Mouse (Mus musculus) E14TG2a.4 (cell line): ENCODE data around the gene Abracl.

Source experiments
- H3K27me3 ChIP-seq: 2 replicates; pipeline ENCODE4 v1.6.1; 2014; ENCODE audit warnings: low read length, control low read depth; ENCODE audit not compliant: insufficient read depth
- H3K36me3 ChIP-seq: 2 replicates; pipeline ENCODE4 v1.6.1; 2014; ENCODE audit warnings: low read length, control low read depth; ENCODE audit not compliant: insufficient read depth
- H3K4me1 ChIP-seq: replicated peaks from 2 replicates; pipeline ENCODE4 v1.6.1; 2014; ENCODE audit warnings: low read depth, low read length, control low read depth
- H3K4me3 ChIP-seq: replicated peaks from 2 replicates; pipeline ENCODE4 v1.5.1; 2014; ENCODE audit warnings: mild to moderate bottlenecking, low read length
- H3K9me3 ChIP-seq: 2 replicates; pipeline ENCODE4 v1.6.1; 2014; ENCODE audit warnings: low read length, control low read depth
- CTCF ChIP-seq: conservative IDR thresholded peaks from 2 replicates; pipeline ENCODE4 v1.5.1; 2014; ENCODE audit warnings: low read length
- NANOG ChIP-seq: IDR thresholded peaks from 2 replicates; pipeline ENCODE4 v1.6.1; 2014; ENCODE audit warnings: borderline replicate concordance, low read length, mixed read lengths
- POU5F1 ChIP-seq: IDR thresholded peaks from 2 replicates; pipeline ENCODE4 v1.6.1; 2014; ENCODE audit warnings: low read length, borderline replicate concordance

Abracl gene

GRCm38 (mm10) chr10:18009744-18010143 is 13.3 kb downstream of the Abracl start:
- no peak overlapping the region for H3K4me3 ChIP-seq
- no peak for TF ChIP-seq POU5F1
- no peak for TF ChIP-seq CTCF
- no peak for TF ChIP-seq NANOG
- no peaks in the 10 kb centered on the region for H3K4me1 ChIP-seq
- no peaks in the 10 kb centered on the region for H3K27me3 ChIP-seq
- H3K9me3 ChIP-seq = no peaks in the 10 kb centered on the region
- H3K36me3 ChIP-seq = peaks cover 11% of the 10 kb centered on the region; the same call in 1 of the 2 replicates

GRCm38 (mm10) chr10:18008118-18008517 is 15.0 kb downstream of the Abracl start:
- TF ChIP-seq NANOG (no peak), POU5F1 (no peak), CTCF (no peak)

GRCm38 (mm10) chr10:18007243-18007642 is 15.8 kb downstream of the Abracl start:
- H3K36me3 ChIP-seq = peaks cover 6% of the 10 kb centered on the region; the same call in 1 of the 2 replicates
- H3K9me3 ChIP-seq = no peaks in the 10 kb centered on the region
- H3K4me1 ChIP-seq = peaks cover 15% of the 10 kb centered on the region
- H3K4me3 ChIP-seq = no peak overlapping the region
- TF ChIP-seq CTCF (no peak), POU5F1 (no peak), NANOG (no peak)
- H3K27me3 ChIP-seq = no peaks in the 10 kb centered on the region

More at GRCm38 (mm10) chr10:18008118-18008517, 15.0 kb downstream of the Abracl start:
- Histone ChIP-seq H3K27me3 (no peaks in the 10 kb centered on the region), H3K4me1 (peaks cover 13% of the 10 kb centered on the region), H3K36me3 (peaks cover 6% of the 10 kb centered on the region; the same call in 1 of the 2 replicates), H3K4me3 (no peak overlapping the region), H3K9me3 (no peaks in the 10 kb centered on the region)

GRCm38 (mm10) chr10:18006756-18007155 is 16.3 kb downstream of the Abracl start:
- TF ChIP-seq POU5F1 = no peak
- TF ChIP-seq NANOG = no peak
- no peak for TF ChIP-seq CTCF
- Histone ChIP-seq H3K36me3 (peaks cover 6% of the 10 kb centered on the region; the same call in 1 of the 2 replicates), H3K27me3 (no peaks in the 10 kb centered on the region), H3K9me3 (no peaks in the 10 kb centered on the region), H3K4me1 (peaks cover 15% of the 10 kb centered on the region), H3K4me3 (no peak overlapping the region)

GRCm38 (mm10) chr10:18005136-18005955 is 17.7 kb downstream of the Abracl start:
- H3K27me3 ChIP-seq = no peaks in the 10 kb centered on the region
- no peak for TF ChIP-seq NANOG
- TF ChIP-seq POU5F1 = no peak
- no peak for TF ChIP-seq CTCF
- H3K36me3 ChIP-seq = peaks cover 1% of the 10 kb centered on the region; the same call in 1 of the 2 replicates
- no peak overlapping the region for H3K4me3 ChIP-seq
- no peaks in the 10 kb centered on the region for H3K9me3 ChIP-seq
- H3K4me1 ChIP-seq = peaks cover 15% of the 10 kb centered on the region

GRCm38 (mm10) chr10:18003966-18004637 is 19.0 kb downstream of the Abracl start:
- no peaks in the 10 kb centered on the region for H3K27me3 ChIP-seq
- H3K4me3 ChIP-seq = no peak overlapping the region
- H3K9me3 ChIP-seq = no peaks in the 10 kb centered on the region
- peaks cover 15% of the 10 kb centered on the region for H3K4me1 ChIP-seq
- H3K36me3 ChIP-seq = no peaks in the 10 kb centered on the region
- no peak for TF ChIP-seq NANOG
- no peak for TF ChIP-seq POU5F1
- TF ChIP-seq CTCF = no peak

GRCm38 (mm10) chr10:17990576-17990975 is 32.5 kb downstream of the Abracl start:
- no peak for TF ChIP-seq POU5F1
- TF ChIP-seq CTCF = no peak
- no peak for TF ChIP-seq NANOG
- Histone ChIP-seq H3K36me3 (no peaks in the 10 kb centered on the region), H3K4me3 (no peak overlapping the region), H3K27me3 (no peaks in the 10 kb centered on the region), H3K9me3 (no peaks in the 10 kb centered on the region), H3K4me1 (no peaks in the 10 kb centered on the region)

GRCm38 (mm10) chr10:17989136-17989535 is 34.0 kb downstream of the Abracl start:
- H3K27me3 ChIP-seq = no peaks in the 10 kb centered on the region
- no peaks in the 10 kb centered on the region for H3K36me3 ChIP-seq
- H3K4me3 ChIP-seq = no peak overlapping the region
- no peak for TF ChIP-seq CTCF
- no peak for TF ChIP-seq NANOG
- TF ChIP-seq POU5F1 = no peak
- no peaks in the 10 kb centered on the region for H3K9me3 ChIP-seq
- no peaks in the 10 kb centered on the region for H3K4me1 ChIP-seq
